Mouse (Mus musculus) midbrain, embryonic 15.5 days (tissue): ENCODE data around the gene Rcn3. TPM values are rescaled to one million over a fixed set of nuclear protein-coding genes. Genes with fewer than 3 reads are reported as not detected.

Experiments
- ATAC-seq: fragments of 200-750 bp; cut with Nextera tagmentation; replicated peaks from 2 replicates; pipeline ENCODE4 v1.8.0; 2017; ENCODE audit warnings: moderate TSS enrichment
- H3K27ac ChIP-seq: fragments of 300-500 bp; sonication (generic); 2 replicates; pipeline ENCODE4 v1.5.1; 2015; ENCODE audit warnings: mild to moderate bottlenecking, inconsistent platforms
- H3K27me3 ChIP-seq: fragments of 300-500 bp; sonication (generic); replicated peaks from 2 replicates; pipeline ENCODE4 v1.6.1; 2015; ENCODE audit warnings: inconsistent platforms
- H3K36me3 ChIP-seq: fragments of 300-500 bp; sonication (generic); replicated peaks from 2 replicates; pipeline ENCODE4 v1.6.1; 2015; ENCODE audit warnings: inconsistent platforms
- H3K4me1 ChIP-seq: fragments of 300-500 bp; sonication (generic); 2 replicates; pipeline ENCODE4 v1.6.1; 2015; ENCODE audit warnings: inconsistent platforms
- H3K4me2 ChIP-seq: fragments of 300-500 bp; sonication (generic); 2 replicates; pipeline ENCODE4 v1.6.1; 2015; ENCODE audit warnings: inconsistent platforms, mild to moderate bottlenecking, moderate library complexity
- H3K4me3 ChIP-seq: fragments of 300-500 bp; sonication (generic); 2 replicates; pipeline ENCODE4 v1.5.1; 2015; ENCODE audit warnings: mild to moderate bottlenecking, inconsistent platforms
- H3K9ac ChIP-seq: fragments of 300-500 bp; sonication (generic); 2 replicates; pipeline ENCODE4 v1.6.1; 2015; ENCODE audit warnings: mild to moderate bottlenecking, inconsistent platforms
- H3K9me3 ChIP-seq: fragments of 300-500 bp; sonication (generic); 2 replicates; pipeline ENCODE4 v1.6.1; 2016; ENCODE audit warnings: inconsistent platforms
- WGBS: fragments of 180-500 bp; shearing (Covaris S2); methylation state at CpG from one replicate; pipeline ENCODE4 v1.1.7; 2015; ENCODE audit warnings: mixed read lengths; 5-methylcytosine and 5-hydroxymethylcytosine counted together
- polyA plus RNA-seq: library from polyadenylated mRNA; unstranded; fragments of >200 nt; fragmentation: Nextera tagmentation; extraction: Ambion mirVana; gene quantifications from 2 replicates; pipeline ENCODE4 v1.2.1, GENCODE M21; 2015

The Rcn3 gene
- polyA plus RNA-seq, 1 experiment from 2014 or later, result 55.4 TPM

GRCm38 (mm10) chr7:45076501-45076900 lies 15.5 kb downstream of the Rcn3 start:
- peaks cover 3% of the 10 kb centered on the region; the same call in 1 of the 2 replicates for H3K4me1 ChIP-seq
- no peaks in the 10 kb centered on the region for H3K9me3 ChIP-seq
- H3K4me2 ChIP-seq, result no peak overlapping the region
- H3K27me3 ChIP-seq, result no peaks in the 10 kb centered on the region
- ATAC-seq, result no peak
- H3K9ac ChIP-seq, result no peak overlapping the region
- H3K36me3 ChIP-seq, result peaks cover 9% of the 10 kb centered on the region; the same call in 1 of the 2 replicates
- 92% methylated on average over 30 of the region's 30 CpGs for WGBS
- no peak overlapping the region for H3K27ac ChIP-seq
- no peak overlapping the region for H3K4me3 ChIP-seq

GRCm38 (mm10) chr7:45075405-45075804 lies 16.6 kb downstream of the Rcn3 start:
- Histone ChIP-seq H3K9ac (no peak overlapping the region), H3K4me2 (no peak overlapping the region), H3K4me1 (peaks cover 3% of the 10 kb centered on the region; the same call in 1 of the 2 replicates), H3K36me3 (peaks cover 9% of the 10 kb centered on the region; the same call in 1 of the 2 replicates), H3K4me3 (no peak overlapping the region), H3K9me3 (no peaks in the 10 kb centered on the region), H3K27me3 (no peaks in the 10 kb centered on the region), H3K27ac (no peak overlapping the region)
- 88% methylated on average over 4 of the region's 4 CpGs for WGBS
- ATAC-seq, result no peak

DNA sequence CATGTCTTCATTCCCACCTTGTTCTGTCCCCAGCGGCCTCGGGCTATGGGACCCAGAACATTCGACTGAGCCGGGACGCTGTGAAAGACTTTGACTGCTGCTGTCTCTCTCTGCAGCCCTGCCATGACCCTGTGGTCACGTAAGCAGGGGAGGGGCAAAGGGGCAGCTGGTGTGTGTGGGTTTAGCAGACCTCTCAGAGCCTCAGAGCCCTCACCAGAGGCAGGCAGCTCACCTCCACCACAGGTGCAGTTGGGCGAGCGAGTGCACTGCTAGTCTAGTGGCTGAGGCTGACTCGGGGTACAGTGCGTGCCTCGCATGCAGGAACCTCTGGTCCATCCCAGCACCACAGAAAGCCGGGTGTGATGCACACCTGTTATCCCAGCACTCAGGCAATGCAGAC lies 18.1 kb downstream of the Rcn3 start:
- 92% methylated on average over 12 of the region's 12 CpGs for WGBS
- Histone ChIP-seq H3K27me3 (no peaks in the 10 kb centered on the region), H3K27ac (no peak overlapping the region), H3K4me2 (no peak overlapping the region), H3K4me1 (no peaks in the 10 kb centered on the region), H3K4me3 (no peak overlapping the region), H3K9me3 (no peaks in the 10 kb centered on the region), H3K9ac (no peak overlapping the region), H3K36me3 (peaks cover 9% of the 10 kb centered on the region; the same call in 1 of the 2 replicates)
- ATAC-seq, result no peak

- H3K4me2 ChIP-seq, result no peak overlapping the region
- no peak overlapping the region for H3K9ac ChIP-seq
- H3K9me3 ChIP-seq, result no peaks in the 10 kb centered on the region
- no peak overlapping the region for H3K27ac ChIP-seq
- no peaks in the 10 kb centered on the region for H3K27me3 ChIP-seq
- ATAC-seq, result no peak
- H3K4me3 ChIP-seq, result no peak overlapping the region
- H3K4me1 ChIP-seq, result no peaks in the 10 kb centered on the region
- peaks cover 9% of the 10 kb centered on the region; the same call in 1 of the 2 replicates for H3K36me3 ChIP-seq
- WGBS, result 88% methylated on average over 7 of the region's 7 CpGs
Observed at GRCm38 (mm10) chr7:45073171-45073707, 18.8 kb downstream of the Rcn3 start.

DNA sequence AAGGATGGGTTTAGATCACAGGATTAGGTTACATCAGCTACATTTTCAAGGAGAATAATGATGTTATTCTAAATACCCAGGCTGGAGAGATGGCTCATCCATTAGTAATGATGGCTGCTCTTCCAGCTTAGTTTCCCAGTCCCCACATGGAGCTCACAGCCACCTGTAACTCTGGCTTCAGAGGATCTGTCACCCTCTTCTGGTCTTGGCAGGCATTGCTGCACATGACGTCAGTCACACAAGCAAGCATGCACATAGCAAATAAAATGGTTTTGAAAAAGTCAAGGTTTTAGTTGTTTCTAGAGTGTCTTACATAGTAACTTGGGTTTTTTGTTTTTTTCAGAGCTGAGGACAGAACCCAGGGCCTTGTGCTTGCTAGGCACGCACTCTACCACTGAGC lies 19.8 kb downstream of the Rcn3 start:
- ATAC-seq, result no peak
- WGBS, result 76% methylated on average over 2 of the region's 2 CpGs
- H3K27me3 ChIP-seq, result no peaks in the 10 kb centered on the region
- H3K9ac ChIP-seq, result no peak overlapping the region
- no peak overlapping the region for H3K27ac ChIP-seq
- peaks cover 9% of the 10 kb centered on the region; the same call in 1 of the 2 replicates for H3K36me3 ChIP-seq
- H3K9me3 ChIP-seq, result no peaks in the 10 kb centered on the region
- no peak overlapping the region for H3K4me3 ChIP-seq
- no peaks in the 10 kb centered on the region for H3K4me1 ChIP-seq
- no peak overlapping the region for H3K4me2 ChIP-seq

DNA sequence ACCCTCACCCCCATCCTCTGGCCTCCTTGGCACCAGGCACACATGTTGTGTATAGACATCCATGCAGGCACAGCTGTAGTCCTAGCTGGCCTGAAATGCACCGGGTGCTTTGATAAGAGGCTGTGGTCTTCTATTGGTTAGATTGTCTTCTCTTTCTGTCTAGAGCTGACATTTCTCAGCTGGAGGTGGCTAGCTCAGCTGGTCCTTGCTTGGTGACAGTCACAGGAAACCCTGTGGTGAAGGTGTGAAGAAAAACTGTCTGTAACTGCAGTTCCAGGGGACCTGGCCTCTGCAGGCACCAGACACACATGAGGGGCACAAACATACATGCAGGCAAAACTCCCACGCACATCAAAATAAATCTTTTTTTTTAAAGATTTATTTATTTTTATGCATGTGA lies 22.4 kb downstream of the Rcn3 start:
- 97% methylated on average over 2 of the region's 2 CpGs for WGBS
- Histone ChIP-seq H3K4me2 (no peak overlapping the region), H3K4me3 (no peak overlapping the region)

DNA sequence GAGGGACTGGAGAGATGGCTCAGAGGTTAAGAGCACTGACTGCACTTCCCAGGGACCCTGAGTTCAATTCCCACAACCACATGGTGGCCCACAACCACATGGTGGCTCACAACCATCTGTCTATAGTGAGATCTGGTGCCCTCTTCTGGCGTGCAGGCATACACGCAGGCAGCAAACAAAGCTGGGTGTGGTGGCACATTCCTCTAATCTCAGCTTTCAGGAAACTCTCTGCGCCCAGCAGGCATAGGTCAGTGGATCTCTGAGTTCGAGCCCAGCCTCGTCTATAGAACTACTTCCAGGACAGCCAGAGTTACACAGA lies 24.1 kb downstream of the Rcn3 start:
- no peak for ATAC-seq
- WGBS, result 27% methylated on average over 5 of the region's 5 CpGs

More for the DNA sequence above, 22.4 kb downstream of the Rcn3 start:
- Histone ChIP-seq H3K27ac (no peak overlapping the region), H3K4me1 (peaks cover 2% of the 10 kb centered on the region; the same call in 1 of the 2 replicates), H3K36me3 (no peaks in the 10 kb centered on the region), H3K9me3 (no peaks in the 10 kb centered on the region), H3K27me3 (no peaks in the 10 kb centered on the region), H3K9ac (no peak overlapping the region)
- no peak for ATAC-seq

DNA sequence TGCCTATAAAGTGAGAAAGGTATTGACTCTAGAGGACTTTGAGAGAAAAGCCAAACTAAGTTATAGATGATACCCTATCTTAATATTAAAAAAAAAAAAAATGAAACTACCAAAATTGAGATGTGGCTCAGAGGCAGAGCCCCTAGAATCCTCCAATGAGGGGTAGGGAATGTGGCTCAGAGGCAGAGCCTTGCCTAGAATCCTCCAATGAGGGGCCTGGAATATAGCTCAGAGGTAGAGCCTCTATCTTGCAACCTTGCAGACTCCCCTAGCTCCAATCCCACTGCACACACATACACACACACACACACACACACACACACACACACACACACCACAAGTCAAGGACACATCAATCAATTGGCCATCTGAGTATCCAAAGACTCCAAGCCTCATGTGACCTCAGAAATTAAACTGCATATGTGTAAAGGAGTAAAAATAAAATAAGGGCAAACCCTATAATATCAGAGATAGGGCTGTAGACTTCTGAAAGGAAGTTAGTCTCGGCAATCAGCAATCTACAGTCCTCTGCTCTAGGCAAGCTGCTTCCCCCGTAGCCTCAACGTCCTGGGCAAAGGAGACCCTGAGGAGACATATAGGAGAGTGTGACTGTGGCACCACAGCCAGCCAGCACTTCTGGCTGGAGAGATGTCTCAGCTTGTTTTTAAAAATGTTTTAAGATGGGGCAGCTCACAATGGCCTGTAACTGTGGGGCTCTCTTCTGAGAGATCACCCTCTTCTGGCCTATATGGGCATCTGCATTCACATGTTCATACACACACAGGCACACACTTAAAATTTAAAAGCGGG lies 24.6 kb downstream of the Rcn3 start:
- 68% methylated on average over 4 of the region's 4 CpGs for WGBS
- no peak for ATAC-seq
- no peaks in the 10 kb centered on the region for H3K36me3 ChIP-seq

More for the DNA sequence above, 24.1 kb downstream of the Rcn3 start:
- no peak overlapping the region for H3K4me2 ChIP-seq
- no peaks in the 10 kb centered on the region for H3K9me3 ChIP-seq
- no peaks in the 10 kb centered on the region for H3K36me3 ChIP-seq
- no peak overlapping the region for H3K9ac ChIP-seq
- no peak overlapping the region for H3K27ac ChIP-seq
- no peak overlapping the region for H3K4me3 ChIP-seq
- H3K27me3 ChIP-seq, result no peaks in the 10 kb centered on the region
- H3K4me1 ChIP-seq, result peaks cover 17% of the 10 kb centered on the region

DNA sequence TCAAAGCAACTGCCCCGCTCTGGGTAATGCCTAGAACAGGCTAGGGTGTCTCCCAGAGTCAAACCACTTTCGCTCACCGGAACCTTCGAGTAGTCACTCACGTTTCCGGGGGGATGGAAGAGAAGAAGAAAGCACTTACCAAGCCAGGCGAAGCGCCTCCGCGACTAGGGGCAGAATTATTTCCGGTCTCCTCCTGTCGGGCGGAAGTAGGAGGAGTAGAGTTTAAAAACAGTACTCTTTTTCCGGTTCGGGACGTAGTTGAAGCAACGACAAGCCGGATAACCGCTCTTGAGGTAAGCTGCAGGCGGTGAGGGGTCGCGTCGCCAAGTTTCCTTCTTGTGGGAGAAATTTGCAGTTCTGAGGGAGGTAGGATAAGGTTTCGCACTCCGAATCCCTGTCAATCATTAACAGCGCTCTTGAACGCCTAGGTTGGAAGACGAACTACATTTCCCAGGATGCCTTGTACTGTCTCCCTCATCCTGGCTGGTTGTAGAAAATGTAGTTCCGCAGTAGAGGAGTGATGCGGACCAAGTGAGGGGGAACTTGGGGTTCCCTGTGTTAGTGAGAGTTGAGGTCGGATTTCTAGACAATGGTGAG lies 29.7 kb downstream of the Rcn3 start, which contains the start of the genes Nosip and Prrg2:
Gene Nosip, plus strand, starts transcription at position 191 of the 597 bp plus-strand sequence.
Gene Prrg2, minus strand, starts transcription at position 439 of the 597 bp plus-strand sequence.
- H3K36me3 ChIP-seq, result no peaks in the 10 kb centered on the region
- WGBS, result under 1% methylated on average over 31 of the region's 31 CpGs
- peak within 1 kb of the TSS; percentile 62 for H3K4me3 ChIP-seq
- ATAC-seq, result peak; percentile 85
- H3K4me2 ChIP-seq, result peak within 1 kb of the TSS; percentile 64
- peak within 1 kb of the TSS; percentile 54 for H3K9ac ChIP-seq
- peaks cover 49% of the 10 kb centered on the region for H3K4me1 ChIP-seq
- peak within 1 kb of the TSS; percentile 92 for H3K27ac ChIP-seq
- H3K9me3 ChIP-seq, result no peaks in the 10 kb centered on the region
- no peaks in the 10 kb centered on the region for H3K27me3 ChIP-seq

More for the DNA sequence above, 24.6 kb downstream of the Rcn3 start:
- H3K4me2 ChIP-seq, result no peak overlapping the region
- no peak overlapping the region for H3K4me3 ChIP-seq
- H3K4me1 ChIP-seq, result peaks cover 18% of the 10 kb centered on the region
- no peak overlapping the region for H3K27ac ChIP-seq
- H3K27me3 ChIP-seq, result no peaks in the 10 kb centered on the region
- no peaks in the 10 kb centered on the region for H3K9me3 ChIP-seq
- H3K9ac ChIP-seq, result no peak overlapping the region

DNA sequence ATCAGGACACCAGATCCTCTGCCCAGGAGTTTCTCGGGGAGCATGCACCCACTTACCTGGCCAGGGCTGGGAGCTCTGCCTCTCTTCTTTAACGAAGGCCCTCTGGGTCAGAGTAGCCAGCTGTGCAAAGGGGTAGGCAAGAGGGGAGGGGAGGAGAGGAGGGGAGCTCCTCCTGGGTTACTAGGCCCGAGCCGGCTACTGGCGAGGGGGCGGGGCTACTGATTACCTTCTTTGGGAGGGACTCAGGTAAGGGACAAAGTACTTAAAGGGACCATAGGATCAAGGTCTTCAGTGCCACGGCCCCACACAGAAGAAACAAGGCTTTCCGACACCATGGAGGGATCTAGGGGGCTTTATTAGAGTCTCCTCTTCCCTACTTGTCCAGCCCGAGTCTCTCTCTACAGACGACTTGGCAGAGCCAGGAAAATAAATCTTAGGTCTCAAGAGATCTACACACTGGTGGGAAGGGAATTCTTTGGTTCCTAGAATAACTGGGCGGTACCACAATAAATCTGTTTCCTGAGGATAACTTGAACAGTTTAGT lies 30.4 kb downstream of the Rcn3 start:
- H3K9ac ChIP-seq, result no peak overlapping the region
- peak overlapping the region; percentile 92; the same call in 1 of the 2 replicates for H3K27ac ChIP-seq
- no peaks in the 10 kb centered on the region for H3K36me3 ChIP-seq
- H3K4me3 ChIP-seq, result peak overlapping the region; percentile 62
- H3K4me1 ChIP-seq, result peaks cover 49% of the 10 kb centered on the region
- ATAC-seq, result no peak
- WGBS, result 16% methylated on average over 11 of the region's 11 CpGs
- H3K27me3 ChIP-seq, result no peaks in the 10 kb centered on the region
- H3K9me3 ChIP-seq, result no peaks in the 10 kb centered on the region
- H3K4me2 ChIP-seq, result peak overlapping the region; percentile 46

DNA sequence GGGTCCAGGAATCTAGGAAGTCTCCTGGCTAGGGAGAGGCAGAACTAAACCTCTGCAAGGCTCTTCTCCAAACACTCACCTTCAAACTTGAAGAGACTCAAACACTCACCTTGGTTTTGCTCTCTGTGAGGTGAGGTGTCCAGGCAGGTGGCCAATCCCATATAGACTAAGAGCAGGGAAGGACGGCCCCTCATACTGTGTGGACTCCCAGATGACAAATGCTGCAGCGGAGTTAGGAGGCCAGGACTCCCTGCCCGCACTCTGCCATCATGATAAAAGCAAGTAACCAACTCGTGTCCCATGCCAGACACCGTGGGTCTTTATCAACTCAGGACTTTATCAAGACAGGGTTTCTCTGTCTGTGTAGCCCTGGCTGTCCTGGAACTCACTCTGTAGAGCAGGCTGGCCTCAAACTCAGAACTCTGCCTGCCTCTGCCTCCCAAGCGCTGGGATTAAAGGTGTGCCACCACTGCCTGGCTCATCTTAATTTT lies 31.3 kb downstream of the Rcn3 start:
- Histone ChIP-seq H3K27me3 (no peaks in the 10 kb centered on the region), H3K36me3 (no peaks in the 10 kb centered on the region), H3K4me1 (peaks cover 49% of the 10 kb centered on the region), H3K27ac (no peak overlapping the region), H3K9ac (no peak overlapping the region), H3K9me3 (no peaks in the 10 kb centered on the region), H3K4me3 (no peak overlapping the region), H3K4me2 (no peak overlapping the region)
- 91% methylated on average over 6 of the region's 6 CpGs for WGBS
- no peak for ATAC-seq
